Mouse (Mus musculus) intestine, embryonic 14.5 days (tissue): ENCODE data around the gene Gm20422. TPM values are rescaled to one million over a fixed set of nuclear protein-coding genes. Genes with fewer than 3 reads are reported as not detected.
A peak's percentile ranks its signal among the peaks of the same experiment; 100 is the strongest.

Experiments
- ATAC-seq: fragments of 200-750 bp; cut with Nextera tagmentation; replicated peaks from 2 replicates; pipeline ENCODE4 v1.8.0; 2017; ENCODE audit warnings: low read depth, moderate number of reproducible peaks, moderate TSS enrichment, moderate library complexity; ENCODE audit not compliant: low FRiP score, low TSS enrichment
- DNase-seq: peaks from one replicate; pipeline ENCODE4 v3.0.0-alpha.2; 2018; ENCODE audit warnings: low spot score
- H3K27ac ChIP-seq: fragments of 300-500 bp; sonication (generic); 2 replicates; pipeline ENCODE4 v1.5.1; 2014; ENCODE audit warnings: low read depth, mild to moderate bottlenecking, control low read depth
- H3K27me3 ChIP-seq: fragments of 300-500 bp; sonication (generic); replicated peaks from 2 replicates; pipeline ENCODE4 v1.6.1; 2014; ENCODE audit warnings: low read length, control low read depth; ENCODE audit not compliant: control insufficient read depth, insufficient read depth
- H3K36me3 ChIP-seq: fragments of 300-500 bp; sonication (generic); 2 replicates; pipeline ENCODE4 v1.6.1; 2014; ENCODE audit warnings: low read length, control low read depth; ENCODE audit not compliant: control insufficient read depth, insufficient read depth
- H3K4me1 ChIP-seq: fragments of 300-500 bp; sonication (generic); replicated peaks from 2 replicates; pipeline ENCODE4 v1.6.1; 2014; ENCODE audit warnings: low read length, control low read depth, mixed read lengths; ENCODE audit not compliant: control insufficient read depth, insufficient read depth
- H3K4me2 ChIP-seq: fragments of 300-500 bp; sonication (generic); 2 replicates; pipeline ENCODE4 v1.6.1; 2014; ENCODE audit warnings: low read length
- H3K4me3 ChIP-seq: fragments of 300-500 bp; sonication (generic); 2 replicates; pipeline ENCODE4 v1.5.1; 2014; ENCODE audit warnings: low read depth, low read length, control low read depth, mixed read lengths
- H3K9ac ChIP-seq: fragments of 300-500 bp; sonication (generic); 2 replicates; pipeline ENCODE4 v1.6.1; 2014; ENCODE audit warnings: mild to moderate bottlenecking, low read length
- H3K9me3 ChIP-seq: fragments of 300-500 bp; sonication (generic); 2 replicates; pipeline ENCODE4 v1.6.1; 2016; ENCODE audit warnings: low read length, control low read depth; ENCODE audit not compliant: control insufficient read depth
- WGBS: fragments of 180-500 bp; shearing (Covaris S2); extraction: QIAGEN DNeasy Blood & Tissue Kit; methylation state at CpG from one replicate; pipeline ENCODE4 v1.1.7; 2014; 5-methylcytosine and 5-hydroxymethylcytosine counted together
- polyA plus RNA-seq: library from polyadenylated mRNA; unstranded; fragments of >200 nt; fragmentation: Nextera tagmentation; extraction: Ambion mirVana; gene quantifications from 2 replicates; pipeline ENCODE4 v1.2.1, GENCODE M21; 2014

Gm20422 gene
- polyA plus RNA-seq, 1 experiment from 2014 or later = 0.73 TPM

DNA sequence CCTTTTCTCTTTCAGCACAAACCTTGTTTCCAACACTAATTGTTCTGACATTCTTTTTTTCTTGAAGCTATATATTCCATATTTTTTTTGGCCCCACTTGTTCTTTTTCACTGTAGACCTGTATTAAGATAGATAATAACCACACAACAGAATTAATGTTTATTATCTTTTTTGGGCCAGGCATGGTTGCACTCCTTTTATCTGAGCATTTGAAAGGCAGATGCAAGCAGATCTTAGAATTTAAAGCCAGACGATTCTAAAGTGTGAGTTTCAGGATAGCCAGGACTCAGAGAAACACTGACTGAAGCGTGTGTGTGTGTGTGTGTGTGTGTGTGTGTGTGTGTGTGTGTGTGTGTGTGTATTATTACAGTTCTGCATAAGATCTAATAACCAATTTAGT lies 22.2 kb downstream of the Gm20422 start:
- Histone ChIP-seq H3K27ac (no peak overlapping the region), H3K4me1 (peaks cover 7% of the 10 kb centered on the region), H3K9ac (no peak overlapping the region), H3K36me3 (peaks cover 18% of the 10 kb centered on the region; the same call in 1 of the 2 replicates), H3K4me2 (no peak overlapping the region), H3K4me3 (no peak overlapping the region), H3K9me3 (no peaks in the 10 kb centered on the region), H3K27me3 (no peaks in the 10 kb centered on the region)
- WGBS = 87% methylated on average over 2 of the region's 2 CpGs
- no peak for ATAC-seq
- peak; percentile 16 for DNase-seq

GRCm38 (mm10) chr8:69749544-69750454 lies 24.9 kb downstream of the Gm20422 start, which contains the start of gene Zfp963:
TSS of gene Zfp963 (minus strand) at chr8:69749970.
- WGBS = 3% methylated on average over 48 of the region's 48 CpGs
- no peaks in the 10 kb centered on the region for H3K27me3 ChIP-seq
- H3K36me3 ChIP-seq = no peaks in the 10 kb centered on the region
- no peaks in the 10 kb centered on the region for H3K9me3 ChIP-seq
- ATAC-seq = peak; percentile 100
- peak; percentile 96 for DNase-seq
- peaks cover 7% of the 10 kb centered on the region for H3K4me1 ChIP-seq
- peak within 1 kb of the TSS; percentile 59 for H3K4me2 ChIP-seq
- H3K27ac ChIP-seq = peak within 1 kb of the TSS; percentile 97
- peak within 1 kb of the TSS; percentile 87 for H3K4me3 ChIP-seq
- H3K9ac ChIP-seq = peak within 1 kb of the TSS; percentile 89

GRCm38 (mm10) chr8:69741231-69741630 lies 33.5 kb downstream of the Gm20422 start:
- Histone ChIP-seq H3K27ac (no peak overlapping the region), H3K36me3 (peaks cover 13% of the 10 kb centered on the region), H3K9me3 (no peaks in the 10 kb centered on the region), H3K4me3 (no peak overlapping the region), H3K4me2 (no peak overlapping the region), H3K9ac (no peak overlapping the region), H3K27me3 (no peaks in the 10 kb centered on the region), H3K4me1 (no peaks in the 10 kb centered on the region)
- 69% methylated on average over 2 of the region's 2 CpGs for WGBS
- DNase-seq (no peak), ATAC-seq (no peak)

DNA sequence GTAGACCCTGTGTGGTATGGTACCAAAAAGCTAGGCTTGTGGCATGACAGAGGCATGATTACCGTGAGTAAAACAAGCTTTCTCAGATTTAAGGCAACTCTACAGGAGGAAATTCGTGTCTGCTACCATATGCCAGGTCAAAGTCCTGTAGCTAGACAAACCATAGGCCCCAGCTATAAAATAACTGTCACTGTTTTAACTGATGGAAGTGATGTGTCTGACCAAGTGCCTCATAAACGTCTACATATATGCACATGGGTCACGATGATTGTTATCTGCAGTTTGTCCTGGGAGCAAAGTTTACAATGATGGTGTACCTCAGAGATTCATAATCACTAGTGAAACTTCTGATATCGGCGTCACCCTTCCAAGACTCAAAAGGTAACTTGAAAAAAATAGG lies 33.9 kb downstream of the Gm20422 start:
- DNase-seq (no peak), ATAC-seq (no peak)
- H3K9ac ChIP-seq = no peak overlapping the region
- WGBS = 73% methylated on average over 6 of the region's 6 CpGs
- no peaks in the 10 kb centered on the region for H3K4me1 ChIP-seq
- H3K27ac ChIP-seq = no peak overlapping the region
- no peaks in the 10 kb centered on the region for H3K27me3 ChIP-seq
- H3K36me3 ChIP-seq = peaks cover 13% of the 10 kb centered on the region
- H3K4me3 ChIP-seq = no peak overlapping the region
- H3K9me3 ChIP-seq = no peaks in the 10 kb centered on the region
- H3K4me2 ChIP-seq = no peak overlapping the region

GRCm38 (mm10) chr8:69735495-69735894 lies 39.2 kb downstream of the Gm20422 start:
- H3K27ac ChIP-seq = no peak overlapping the region
- no peaks in the 10 kb centered on the region for H3K4me1 ChIP-seq
- DNase-seq = no peak
- H3K36me3 ChIP-seq = no peaks in the 10 kb centered on the region
- WGBS = 72% methylated on average over 1 of the region's 1 CpGs
- no peaks in the 10 kb centered on the region for H3K27me3 ChIP-seq
- no peak overlapping the region for H3K4me2 ChIP-seq
- no peaks in the 10 kb centered on the region for H3K9me3 ChIP-seq
- no peak overlapping the region for H3K4me3 ChIP-seq
- ATAC-seq = no peak
- H3K9ac ChIP-seq = no peak overlapping the region

GRCm38 (mm10) chr8:69717232-69717580 lies 57.5 kb downstream of the Gm20422 start:
- H3K9ac ChIP-seq = no peak overlapping the region
- H3K36me3 ChIP-seq = peaks cover 11% of the 10 kb centered on the region
- peak; percentile 38; the same call in 1 of the 2 replicates for ATAC-seq
- peaks cover 15% of the 10 kb centered on the region; the same call in 1 of the 2 replicates for H3K4me1 ChIP-seq
- H3K4me3 ChIP-seq = peak overlapping the region; percentile 12
- WGBS = 43% methylated on average over 5 of the region's 5 CpGs
- DNase-seq = no peak
- no peaks in the 10 kb centered on the region for H3K9me3 ChIP-seq
- H3K27me3 ChIP-seq = no peaks in the 10 kb centered on the region
- peak overlapping the region; percentile 55; the same call in 1 of the 2 replicates for H3K27ac ChIP-seq
- H3K4me2 ChIP-seq = peak overlapping the region; percentile 44

GRCm38 (mm10) chr8:69716403-69717231 lies 58.1 kb downstream of the Gm20422 start:
- H3K27me3 ChIP-seq = no peaks in the 10 kb centered on the region
- H3K4me1 ChIP-seq = peaks cover 15% of the 10 kb centered on the region; the same call in 1 of the 2 replicates
- peaks cover 17% of the 10 kb centered on the region for H3K36me3 ChIP-seq
- under 1% methylated on average over 52 of the region's 52 CpGs for WGBS
- peak overlapping the region; percentile 100 for H3K27ac ChIP-seq
- peak; percentile 95 for DNase-seq
- ATAC-seq = peak; percentile 99
- peak overlapping the region; percentile 77 for H3K4me3 ChIP-seq
- peak overlapping the region; percentile 65 for H3K4me2 ChIP-seq
- peak overlapping the region; percentile 97 for H3K9ac ChIP-seq
- no peaks in the 10 kb centered on the region for H3K9me3 ChIP-seq

GRCm38 (mm10) chr8:69715366-69715765 lies 59.3 kb downstream of the Gm20422 start:
- WGBS = 77% methylated on average over 6 of the region's 6 CpGs
- Histone ChIP-seq H3K4me3 (peak overlapping the region; percentile 77), H3K4me2 (peak overlapping the region; percentile 65), H3K27me3 (no peaks in the 10 kb centered on the region), H3K9ac (peak overlapping the region; percentile 97), H3K4me1 (peaks cover 15% of the 10 kb centered on the region; the same call in 1 of the 2 replicates), H3K36me3 (peaks cover 23% of the 10 kb centered on the region), H3K27ac (no peak overlapping the region), H3K9me3 (no peaks in the 10 kb centered on the region)
- ATAC-seq (no peak), DNase-seq (no peak)
